Comparison of ENCODE assay signal across 13 mouse cellular contexts in genomic region chr13:108527090-108527770, GRCm38 (mm10).
A peak's percentile ranks its signal among the peaks of the same experiment; 100 is the strongest.
DNase-seq lines count a peak whose midpoint lies in the region; ATAC-seq and TF ChIP-seq lines count a peak whose summit lies in the region.
"Had no signal": no experiment of that assay in that cellular context is flagged by ENCODE, and none has a peak within 500 bp of the region (broad histone marks: within the 10 kb centered on the region; RNA-seq: fewer than 3 reads in every experiment).

No protein-coding gene starts in this region.

- intact Hi-C loops in gastrocnemius, adult 2 months (cut with DNase I), result no loop called here

- ATAC-seq in forebrain, embryonic 15.5 days (replicated peaks), result 0 out of 2 replicates have a peak, but pooled peaks have one; percentile 12
- no peak for ATAC-seq in forebrain, embryonic 16.5 days
- peak; percentile 92 for ATAC-seq in liver, embryonic 12.5 days
- peak; percentile 89 for ATAC-seq in common myeloid progenitor, adult 5-6 weeks (replicated peaks; ENCODE audit: low read depth, poor library complexity, severe bottlenecking)
- peak; percentile 59; the same call in 1 of the 2 replicates for ATAC-seq in megakaryocyte-erythroid progenitor cell, adult 5-6 weeks (replicated peaks; ENCODE audit: low FRiP score, low TSS enrichment, poor library complexity, severe bottlenecking)

- H3K27me3 ChIP-seq in forebrain, embryonic 15.5 days, result no peaks in the 10 kb centered on the region
- no peaks in the 10 kb centered on the region for H3K27me3 ChIP-seq in forebrain, embryonic 16.5 days (replicated peaks; ENCODE audit: control insufficient read depth, insufficient read depth, low read length)
- no peaks in the 10 kb centered on the region for H3K27me3 ChIP-seq in liver, embryonic 12.5 days (replicated peaks)
- H3K27me3 ChIP-seq: midbrain, embryonic 12.5 days had no signal

- H3K9ac ChIP-seq in forebrain, embryonic 15.5 days (replicated peaks), result no peak overlapping the region
- no peak overlapping the region for H3K9ac ChIP-seq in forebrain, embryonic 16.5 days (replicated peaks; ENCODE audit: low read depth, low read length)
- no peak overlapping the region for H3K9ac ChIP-seq in liver, embryonic 12.5 days
- H3K9ac ChIP-seq: midbrain, embryonic 12.5 days had no signal

- no peak for DNase-seq in liver
- no peak for DNase-seq in retina, postnatal 1 day
- no peak for DNase-seq in gastrocnemius, adult 2 months
- DNase-seq: adrenal gland, adult 8-10 months; cerebellum, adult 2 months; heart, adult 2 months; kidney, postnatal 10 days had no signal

- WGBS in forebrain, embryonic 15.5 days, result 77% methylated on average over 7 of the region's 7 CpGs
- WGBS in forebrain, embryonic 16.5 days, result 79% methylated on average over 7 of the region's 7 CpGs
- 59% methylated on average over 7 of the region's 7 CpGs for WGBS in liver, embryonic 12.5 days (ENCODE audit: insufficient replicate concordance)

- no peaks in the 10 kb centered on the region for H3K9me3 ChIP-seq in forebrain, embryonic 15.5 days
- H3K9me3 ChIP-seq in forebrain, embryonic 16.5 days (ENCODE audit: control insufficient read depth, low read length), result no peaks in the 10 kb centered on the region
- no peaks in the 10 kb centered on the region for H3K9me3 ChIP-seq in liver, embryonic 12.5 days (replicated peaks)
- H3K9me3 ChIP-seq: midbrain, embryonic 12.5 days had no signal

- H3K4me1 ChIP-seq in forebrain, embryonic 15.5 days, result peaks cover 13% of the 10 kb centered on the region; the same call in 1 of the 2 replicates
- H3K4me1 ChIP-seq in forebrain, embryonic 16.5 days (replicated peaks; ENCODE audit: control insufficient read depth, insufficient read depth, low read length), result peaks cover 12% of the 10 kb centered on the region
- H3K4me1 ChIP-seq in liver, embryonic 12.5 days, result peaks cover 19% of the 10 kb centered on the region
- H3K4me1 ChIP-seq: midbrain, embryonic 12.5 days had no signal

- H3K27ac ChIP-seq in forebrain, embryonic 15.5 days (replicated peaks), result no peak overlapping the region
- H3K27ac ChIP-seq in forebrain, embryonic 16.5 days (ENCODE audit: low read length), result no peak overlapping the region
- H3K27ac ChIP-seq in liver, embryonic 12.5 days, result no peak overlapping the region
- H3K27ac ChIP-seq in gastrocnemius, adult 2 months, result no peak overlapping the region
- H3K27ac ChIP-seq: heart, adult 2 months; midbrain, embryonic 12.5 days had no signal

- H3K36me3 ChIP-seq in forebrain, embryonic 15.5 days, result no peaks in the 10 kb centered on the region
- H3K36me3 ChIP-seq in forebrain, embryonic 16.5 days (ENCODE audit: control insufficient read depth, insufficient read depth), result no peaks in the 10 kb centered on the region
- H3K36me3 ChIP-seq in liver, embryonic 12.5 days, result no peaks in the 10 kb centered on the region
- H3K36me3 ChIP-seq: midbrain, embryonic 12.5 days had no signal

- H3K4me2 ChIP-seq in forebrain, embryonic 15.5 days (replicated peaks), result no peak overlapping the region
- H3K4me2 ChIP-seq in forebrain, embryonic 16.5 days (ENCODE audit: low read length), result no peak overlapping the region
- 0 out of 2 replicates have a peak overlapping the region, but pooled peaks have one; percentile 20 for H3K4me2 ChIP-seq in liver, embryonic 12.5 days
- H3K4me2 ChIP-seq: midbrain, embryonic 12.5 days had no signal

- no peak overlapping the region for H3K4me3 ChIP-seq in forebrain, embryonic 15.5 days
- H3K4me3 ChIP-seq in forebrain, embryonic 16.5 days (replicated peaks; ENCODE audit: low read length), result no peak overlapping the region
- H3K4me3 ChIP-seq in liver, embryonic 12.5 days, result no peak overlapping the region
- no peak overlapping the region for H3K4me3 ChIP-seq in gastrocnemius, adult 2 months
- H3K4me3 ChIP-seq: heart, adult 2 months; midbrain, embryonic 12.5 days had no signal

- no peak for TF ChIP-seq CTCF in gastrocnemius, adult 2 months (IDR thresholded peaks at IDR 0.05)
